Mouse (Mus musculus): ENCODE measurements at regions not wholly inside any gene's neighbourhood (a gene's known extent, or its start where the extent isn't known, plus 50 kb on each side); places are given as distances from the start of the nearest gene placed in this dataset.
A peak's percentile ranks its signal among the peaks of the same experiment; 100 is the strongest.

- Histone ChIP-seq H3K27me3 (no peaks in the 10 kb centered on the region), H3K27ac (no peak overlapping the region), H3K4me3 (no peak overlapping the region), H3K4me1 (replicated peaks) (peaks cover 12% of the 10 kb centered on the region), H3K9ac (no peak overlapping the region), H3K9me3 (no peaks in the 10 kb centered on the region), H3K4me2 (no peak overlapping the region), H3K36me3 (no peaks in the 10 kb centered on the region)
- 80% methylated on average over 5 of the region's 5 CpGs for whole genome bisulfite sequencing
- ATAC-seq (ENCODE audit: low FRiP score) = no peak
Observed at GRCm38 (mm10) chr7:113133891-113134290, 73.4 kb upstream of the Arntl start.

DNA sequence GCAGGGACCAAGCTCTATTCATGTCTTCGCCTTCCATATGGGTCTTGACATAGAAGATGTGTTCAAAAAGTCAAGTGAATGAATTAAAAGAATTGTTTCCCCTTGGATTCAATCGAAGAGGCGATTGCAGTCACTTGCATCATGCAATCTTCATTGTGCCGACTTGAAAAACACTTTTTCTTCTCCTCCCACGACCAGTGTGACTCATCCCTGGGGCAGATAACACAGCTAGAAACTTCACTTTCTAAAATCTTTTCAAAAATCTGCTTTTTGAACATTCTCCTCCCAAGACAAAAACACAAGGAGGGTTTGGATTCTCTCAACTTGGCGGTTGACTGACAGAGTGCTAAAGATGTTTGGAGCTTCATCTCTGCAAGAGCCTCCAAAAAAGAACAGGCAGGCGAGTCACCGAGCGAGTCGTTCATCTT, 67.2 kb upstream of the Arntl start:
- WGBS = 85% methylated on average over 10 of the region's 10 CpGs
- no peak for ATAC-seq (ENCODE audit: low FRiP score)

GRCm38 (mm10) chr7:113141846-113142683, 65.2 kb upstream of the Arntl start:
- 25% methylated on average over 10 of the region's 10 CpGs for WGBS
- peak; percentile 32; the same call in 1 of the 2 replicates for ATAC-seq (ENCODE audit: low FRiP score)

More for the DNA sequence above, 67.2 kb upstream of the Arntl start:
- Histone ChIP-seq H3K36me3 (no peaks in the 10 kb centered on the region), H3K27me3 (peaks cover 9% of the 10 kb centered on the region), H3K9me3 (no peaks in the 10 kb centered on the region), H3K27ac (no peak overlapping the region), H3K4me3 (no peak overlapping the region), H3K9ac (no peak overlapping the region), H3K4me1 (replicated peaks) (peaks cover 10% of the 10 kb centered on the region), H3K4me2 (no peak overlapping the region)

GRCm38 (mm10) chr7:113143552-113143951, 63.7 kb upstream of the Arntl start:
- Histone ChIP-seq H3K9ac (no peak overlapping the region), H3K4me1 (replicated peaks) (peaks cover 22% of the 10 kb centered on the region), H3K9me3 (no peaks in the 10 kb centered on the region), H3K4me2 (no peak overlapping the region), H3K27ac (no peak overlapping the region), H3K4me3 (no peak overlapping the region), H3K36me3 (no peaks in the 10 kb centered on the region), H3K27me3 (peaks cover 9% of the 10 kb centered on the region)
- ATAC-seq (ENCODE audit: low FRiP score) = no peak
- WGBS = 15% methylated on average over 7 of the region's 7 CpGs

More at GRCm38 (mm10) chr7:113141846-113142683, 65.2 kb upstream of the Arntl start:
- peaks cover 10% of the 10 kb centered on the region for H3K4me1 ChIP-seq (replicated peaks)
- H3K9ac ChIP-seq = no peak overlapping the region
- no peaks in the 10 kb centered on the region for H3K9me3 ChIP-seq
- no peak overlapping the region for H3K27ac ChIP-seq
- H3K27me3 ChIP-seq = peaks cover 9% of the 10 kb centered on the region
- H3K36me3 ChIP-seq = no peaks in the 10 kb centered on the region
- H3K4me3 ChIP-seq = no peak overlapping the region
- H3K4me2 ChIP-seq = no peak overlapping the region

- H3K4me1 ChIP-seq (replicated peaks) = peaks cover 22% of the 10 kb centered on the region
- no peaks in the 10 kb centered on the region for H3K9me3 ChIP-seq
- no peak overlapping the region for H3K4me3 ChIP-seq
- H3K9ac ChIP-seq = no peak overlapping the region
- ATAC-seq (ENCODE audit: low FRiP score) = no peak
- H3K36me3 ChIP-seq = no peaks in the 10 kb centered on the region
- peaks cover 9% of the 10 kb centered on the region for H3K27me3 ChIP-seq
- WGBS = 88% methylated on average over 8 of the region's 8 CpGs
- no peak overlapping the region for H3K4me2 ChIP-seq
- H3K27ac ChIP-seq = no peak overlapping the region
Observed at GRCm38 (mm10) chr7:113145046-113145445, 62.2 kb upstream of the Arntl start.

GRCm38 (mm10) chr7:113146108-113146507, 61.2 kb upstream of the Arntl start:
- no peak overlapping the region for H3K4me3 ChIP-seq
- no peak for ATAC-seq (ENCODE audit: low FRiP score)
- no peaks in the 10 kb centered on the region for H3K9me3 ChIP-seq
- H3K27me3 ChIP-seq = peaks cover 9% of the 10 kb centered on the region
- WGBS = 71% methylated on average over 2 of the region's 2 CpGs
- H3K9ac ChIP-seq = no peak overlapping the region
- H3K4me1 ChIP-seq (replicated peaks) = peaks cover 29% of the 10 kb centered on the region
- no peak overlapping the region for H3K4me2 ChIP-seq
- no peak overlapping the region for H3K27ac ChIP-seq
- H3K36me3 ChIP-seq = no peaks in the 10 kb centered on the region

GRCm38 (mm10) chr7:113146526-113146925, 60.7 kb upstream of the Arntl start:
- H3K36me3 ChIP-seq = no peaks in the 10 kb centered on the region
- H3K27ac ChIP-seq = no peak overlapping the region
- H3K4me3 ChIP-seq = no peak overlapping the region
- H3K4me1 ChIP-seq (replicated peaks) = peaks cover 30% of the 10 kb centered on the region
- 90% methylated on average over 9 of the region's 9 CpGs for WGBS
- H3K27me3 ChIP-seq = peaks cover 6% of the 10 kb centered on the region
- H3K9ac ChIP-seq = no peak overlapping the region
- H3K4me2 ChIP-seq = no peak overlapping the region
- no peaks in the 10 kb centered on the region for H3K9me3 ChIP-seq
- ATAC-seq (ENCODE audit: low FRiP score) = no peak

GRCm38 (mm10) chr7:113147391-113148332, 59.6 kb upstream of the Arntl start:
- H3K36me3 ChIP-seq = no peaks in the 10 kb centered on the region
- H3K9ac ChIP-seq = no peak overlapping the region
- H3K4me2 ChIP-seq = no peak overlapping the region
- peaks cover 2% of the 10 kb centered on the region; the same call in 1 of the 2 replicates for H3K27me3 ChIP-seq
- no peaks in the 10 kb centered on the region for H3K9me3 ChIP-seq
- peaks cover 26% of the 10 kb centered on the region for H3K4me1 ChIP-seq (replicated peaks)
- 20% methylated on average over 16 of the region's 16 CpGs for WGBS
- ATAC-seq (ENCODE audit: low FRiP score) = no peak
- no peak overlapping the region for H3K27ac ChIP-seq
- H3K4me3 ChIP-seq = no peak overlapping the region

DNA sequence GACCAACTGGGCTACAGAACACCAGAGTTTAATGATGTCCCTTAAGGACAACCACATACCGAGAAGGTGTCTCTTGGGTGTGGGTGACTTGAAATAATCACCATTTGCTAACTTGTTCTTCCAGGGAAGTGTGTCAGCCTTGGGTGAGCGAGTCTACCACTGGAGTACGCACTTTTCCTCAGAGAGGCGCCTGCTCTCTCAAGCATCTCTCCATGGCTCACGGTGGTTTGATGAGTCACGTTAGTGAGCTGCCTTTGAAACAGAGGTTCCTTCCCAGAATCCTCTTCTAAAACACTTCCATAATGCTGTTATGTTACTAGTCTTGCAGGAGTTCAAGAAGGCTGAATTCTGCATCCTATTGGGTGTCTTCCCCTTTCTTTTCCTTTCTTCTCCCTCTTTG, 58.6 kb upstream of the Arntl start:
- H3K36me3 ChIP-seq = no peaks in the 10 kb centered on the region
- WGBS = 90% methylated on average over 6 of the region's 6 CpGs
- no peak overlapping the region for H3K27ac ChIP-seq
- H3K27me3 ChIP-seq = no peaks in the 10 kb centered on the region
- H3K4me1 ChIP-seq (replicated peaks) = peaks cover 26% of the 10 kb centered on the region
- H3K4me2 ChIP-seq = no peak overlapping the region
- H3K9ac ChIP-seq = no peak overlapping the region
- H3K9me3 ChIP-seq = no peaks in the 10 kb centered on the region
- no peak overlapping the region for H3K4me3 ChIP-seq
- ATAC-seq (ENCODE audit: low FRiP score) = no peak

GRCm38 (mm10) chr7:113149966-113150470, 57.2 kb upstream of the Arntl start:
- ATAC-seq (ENCODE audit: low FRiP score) = no peak
- H3K27ac ChIP-seq = no peak overlapping the region
- H3K9me3 ChIP-seq = no peaks in the 10 kb centered on the region

GRCm38 (mm10) chr7:113150789-113151188, 56.5 kb upstream of the Arntl start:
- no peaks in the 10 kb centered on the region for H3K36me3 ChIP-seq
- no peak overlapping the region for H3K27ac ChIP-seq
- H3K9me3 ChIP-seq = no peaks in the 10 kb centered on the region
- peaks cover 26% of the 10 kb centered on the region for H3K4me1 ChIP-seq (replicated peaks)
- no peak overlapping the region for H3K9ac ChIP-seq
- H3K4me3 ChIP-seq = no peak overlapping the region
- 57% methylated on average over 6 of the region's 6 CpGs for whole genome bisulfite sequencing
- no peaks in the 10 kb centered on the region for H3K27me3 ChIP-seq
- no peak overlapping the region for H3K4me2 ChIP-seq
- no peak for ATAC-seq (ENCODE audit: low FRiP score)

More at GRCm38 (mm10) chr7:113149966-113150470, 57.2 kb upstream of the Arntl start:
- no peak overlapping the region for H3K9ac ChIP-seq
- no peak overlapping the region for H3K4me3 ChIP-seq
- H3K4me2 ChIP-seq = no peak overlapping the region
- WGBS = 79% methylated on average over 4 of the region's 4 CpGs
- no peaks in the 10 kb centered on the region for H3K27me3 ChIP-seq
- H3K36me3 ChIP-seq = no peaks in the 10 kb centered on the region
- H3K4me1 ChIP-seq (replicated peaks) = peaks cover 26% of the 10 kb centered on the region

DNA sequence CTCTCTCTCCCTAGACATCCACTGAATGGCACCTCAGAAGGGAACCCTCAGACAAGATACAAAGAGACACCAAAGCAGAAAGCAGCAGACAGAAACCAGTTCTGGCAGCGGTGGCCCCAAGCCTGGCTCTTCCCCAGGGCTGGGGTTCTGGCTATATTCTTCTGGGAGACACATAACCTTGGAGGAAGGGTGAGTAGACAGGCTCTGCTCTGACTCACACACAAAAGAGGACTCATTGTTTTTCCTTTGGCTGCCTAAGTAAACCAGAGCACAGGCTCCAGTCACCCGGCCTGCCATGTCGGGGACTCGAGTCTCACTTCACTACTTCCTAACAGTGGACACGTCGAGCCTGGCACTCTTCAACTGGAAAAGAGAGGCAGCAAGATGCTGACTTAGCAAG, 55.8 kb upstream of the Arntl start:
- no peak overlapping the region for H3K4me2 ChIP-seq
- peaks cover 29% of the 10 kb centered on the region for H3K4me1 ChIP-seq (replicated peaks)
- H3K4me3 ChIP-seq = no peak overlapping the region
- H3K9me3 ChIP-seq = no peaks in the 10 kb centered on the region
- no peak for ATAC-seq (ENCODE audit: low FRiP score)
- no peaks in the 10 kb centered on the region for H3K36me3 ChIP-seq
- WGBS = 48% methylated on average over 6 of the region's 6 CpGs
- H3K9ac ChIP-seq = no peak overlapping the region
- H3K27me3 ChIP-seq = no peaks in the 10 kb centered on the region
- H3K27ac ChIP-seq = no peak overlapping the region
